In genomic region chr13:100669291-100670022, GRCm38 (mm10) we compare ENCODE assay signal across 7 mouse cellular contexts. TPM values are rescaled to one million over a fixed set of nuclear protein-coding genes. Genes with fewer than 3 reads are reported as not detected.
DNase-seq lines count a peak whose midpoint lies in the region; ATAC-seq and TF ChIP-seq lines count a peak whose summit lies in the region.

Ccdc125 (plus strand) TSS chr13:100669717.

- DNase-seq in ES-E14 (ENCODE audit: low read depth, low spot score) = no peak
- peak; percentile 32 for DNase-seq in lung, postnatal 10 days
- peak; percentile 56 for DNase-seq in retina, embryonic 14.5 days (ENCODE audit: low spot score)
- peak; percentile 72 for DNase-seq in yolk sac, embryonic 10.5 days (ENCODE audit: low spot score)

- H3K27me3 ChIP-seq in heart, embryonic 11.5 days (ENCODE audit: control insufficient read depth, insufficient read depth, low read length) = no peaks in the 10 kb centered on the region
- no peaks in the 10 kb centered on the region for H3K27me3 ChIP-seq in kidney, embryonic 14.5 days (ENCODE audit: control insufficient read depth, insufficient read depth, low read length)

- peak within 1 kb of the TSS; percentile 83 for H3K4me2 ChIP-seq in heart, embryonic 11.5 days
- H3K4me2 ChIP-seq in kidney, embryonic 14.5 days (replicated peaks; ENCODE audit: low read depth, low read length) = peak within 1 kb of the TSS; percentile 68

- WGBS in heart, embryonic 11.5 days (ENCODE audit: insufficient replicate concordance) = under 1% methylated on average over 44 of the region's 44 CpGs
- under 1% methylated on average over 44 of the region's 44 CpGs for WGBS in kidney, embryonic 14.5 days

- in situ Hi-C loops in ES-E14 (cut with MboI; ENCODE audit: low sequenced_read_pairs in 2 of 2, unreplicated experiment in 2 of 2) = no loop called here

- peaks cover 0 to 2% of the 10 kb centered on the region in 2 experiments; a peak in 1 of 4 replicates for H3K4me1 ChIP-seq in ES-E14 (ENCODE audit: control insufficient read depth in 2 of 2, insufficient read depth in 2 of 2, low read length in 2 of 2, poor library complexity in 1 of 2)
- peaks cover 2% of the 10 kb centered on the region; the same call in 1 of the 2 replicates for H3K4me1 ChIP-seq in bone marrow macrophage, adult 2 months (ENCODE audit: control insufficient read depth, insufficient read depth, low read length)
- H3K4me1 ChIP-seq in heart, embryonic 11.5 days (ENCODE audit: control insufficient read depth, insufficient read depth, low read length) = no peaks in the 10 kb centered on the region
- H3K4me1 ChIP-seq in kidney, embryonic 14.5 days (ENCODE audit: control insufficient read depth, insufficient read depth, low read length) = no peaks in the 10 kb centered on the region

- no peak for TF ChIP-seq POLR2A in bone marrow macrophage, adult 2 months (IDR thresholded peaks at IDR 0.05; ENCODE audit: borderline replicate concordance, low read depth, low read length)

- no peak for TF ChIP-seq CTCF in bone marrow macrophage, adult 2 months (IDR thresholded peaks at IDR 0.05; ENCODE audit: low read depth, low read length)

- H3K9ac ChIP-seq in ES-E14 (ENCODE audit: insufficient read depth, low read depth, low read length, poor library complexity, severe bottlenecking) = peak within 1 kb of the TSS; percentile 70
- H3K9ac ChIP-seq in heart, embryonic 11.5 days (ENCODE audit: low read depth, low read length) = peak within 1 kb of the TSS; percentile 91
- peak within 1 kb of the TSS; percentile 63 for H3K9ac ChIP-seq in kidney, embryonic 14.5 days (ENCODE audit: low read depth, low read length)

- H3K4me3 ChIP-seq in ES-E14 (ENCODE audit: insufficient read depth in 1 of 2, low read depth in 1 of 2, low read length in 2 of 2, poor library complexity in 1 of 2, severe bottlenecking in 1 of 2) = peak within 1 kb of the TSS; percentile 72 to 80
- peak within 1 kb of the TSS; percentile 78 for H3K4me3 ChIP-seq in bone marrow macrophage, adult 2 months (ENCODE audit: insufficient read depth, low read length)
- peak within 1 kb of the TSS; percentile 76 for H3K4me3 ChIP-seq in heart, embryonic 11.5 days (ENCODE audit: low read depth, low read length)
- H3K4me3 ChIP-seq in kidney, embryonic 14.5 days (ENCODE audit: low read length) = peak within 1 kb of the TSS; percentile 54

- peaks cover 7% of the 10 kb centered on the region for H3K36me3 ChIP-seq in ES-E14 (ENCODE audit: control insufficient read depth, insufficient read depth, low read length, poor library complexity, severe bottlenecking)
- H3K36me3 ChIP-seq in heart, embryonic 11.5 days (ENCODE audit: control insufficient read depth, insufficient read depth, low read length) = peaks cover 3% of the 10 kb centered on the region; the same call in 1 of the 2 replicates
- peaks cover 14% of the 10 kb centered on the region for H3K36me3 ChIP-seq in kidney, embryonic 14.5 days (ENCODE audit: control insufficient read depth, insufficient read depth, low read length)

- peak; percentile 50 for ATAC-seq in heart, embryonic 11.5 days (replicated peaks; ENCODE audit: insufficient number of reproducible peaks, low FRiP score, low TSS enrichment)
- ATAC-seq in kidney, embryonic 14.5 days (ENCODE audit: low FRiP score, low TSS enrichment) = peak; percentile 78

- H3K27ac ChIP-seq in ES-E14 (ENCODE audit: insufficient read depth, low read depth, low read length, poor library complexity, severe bottlenecking) = no peak within 1 kb of the TSS
- H3K27ac ChIP-seq in bone marrow macrophage, adult 2 months (ENCODE audit: insufficient read depth, low read depth, low read length) = no peak within 1 kb of the TSS
- H3K27ac ChIP-seq in heart, embryonic 11.5 days (ENCODE audit: low read depth, low read length) = peak within 1 kb of the TSS; percentile 57
- H3K27ac ChIP-seq in kidney, embryonic 14.5 days (ENCODE audit: low read depth, low read length) = peak within 1 kb of the TSS; percentile 66; the same call in 1 of the 2 replicates

- H3K9me3 ChIP-seq in ES-E14 (ENCODE audit: control insufficient read depth, insufficient read depth, low read depth, low read length) = no peaks in the 10 kb centered on the region
- no peaks in the 10 kb centered on the region for H3K9me3 ChIP-seq in heart, embryonic 11.5 days (replicated peaks; ENCODE audit: control insufficient read depth, low read length)
- H3K9me3 ChIP-seq in kidney, embryonic 14.5 days (ENCODE audit: control insufficient read depth, low read length) = no peaks in the 10 kb centered on the region

TF ChIP-seq in ES-E14, 5 proteins besides CTCF, POLR2A, EP300 and RAD21:
- TF ChIP-seq MAFK (IDR thresholded peaks at IDR 0.05; ENCODE audit: insufficient read depth, low read depth, low read length) = no peak
- TF ChIP-seq ZNF384 (IDR thresholded peaks at IDR 0.05; ENCODE audit: low read depth, low read length) = no peak
- TF ChIP-seq HCFC1 (IDR thresholded peaks at IDR 0.05; ENCODE audit: borderline replicate concordance, insufficient read depth, low read length) = no peak
- TF ChIP-seq ZC3H11A (IDR thresholded peaks at IDR 0.05; ENCODE audit: borderline replicate concordance, low read depth, low read length) = no peak

RNA-seq across cellular contexts. Expression of gene Ccdc125, which starts in this region (rescaled TPM):
- total RNA-seq in ES-E14 (2012; rRNA removed) = 1.7 and 2.3 TPM in 2 replicates
- polyA plus RNA-seq in bone marrow macrophage, adult 2 months (2012; ENCODE audit: insufficient read depth, insufficient read length, missing spikeins) = 7.6 and 9.3 TPM in 2 replicates
- 3.2 and 4.4 TPM in 2 replicates for polyA plus RNA-seq in heart, embryonic 11.5 days (2014; fragmentation: Nextera tagmentation; extraction: Ambion mirVana)
- polyA plus RNA-seq in kidney, embryonic 14.5 days (2014; fragmentation: Nextera tagmentation; extraction: Ambion mirVana) = 5.5 and 6.8 TPM in 2 replicates

Comparison
In these comparisons a context has a peak if more than half of its experiments do, and no peak if none do; other contexts are left out.
1. H3K27ac ChIP-seq: peak in heart, embryonic 11.5 days (single experiment) and kidney, embryonic 14.5 days (single experiment); none in ES-E14 (single experiment) and bone marrow macrophage, adult 2 months (single experiment).
2. Peak in every context shown above with its lines, with median percentiles within 50 percentile points of each other: H3K4me3 ChIP-seq and H3K9ac ChIP-seq.